Mouse (Mus musculus) G1E (cell line): Measurements from ENCODE around the gene Pisd. TPM values are rescaled to one million over a fixed set of nuclear protein-coding genes. Genes with fewer than 3 reads are reported as not detected.

Experiments used
- ATAC-seq: 2 replicates; pipeline ENCODE4 v1.8.0; 2016; ENCODE audit warnings: mild to moderate bottlenecking; ENCODE audit not compliant: insufficient number of reproducible peaks, poor library complexity, low FRiP score, severe bottlenecking; ENCODE audit errors: extremely low read depth
- DNase-seq: peaks from one replicate; pipeline ENCODE4 v3.0.0; 2012; ENCODE audit warnings: low spot score
- H3K27me3 ChIP-seq: 2 replicates; pipeline ENCODE4 v1.6.1; 2012; ENCODE audit warnings: mild to moderate bottlenecking, low read length, inconsistent platforms; ENCODE audit not compliant: insufficient read depth
- H3K36me3 ChIP-seq: replicated peaks from 2 replicates; pipeline ENCODE3; 2012; ENCODE audit warnings: mild to moderate bottlenecking, inconsistent platforms
- H3K4me1 ChIP-seq: 2 replicates; pipeline ENCODE4 v1.6.1; 2012; ENCODE audit warnings: low read depth, low read length, inconsistent platforms, mixed read lengths; ENCODE audit not compliant: insufficient read depth
- H3K4me3 ChIP-seq: 2 replicates; pipeline ENCODE4 v1.5.1; 2012; ENCODE audit warnings: low read depth, mild to moderate bottlenecking, inconsistent platforms, low read length, moderate library complexity, mixed read lengths
- H3K9me3 ChIP-seq: replicated peaks from 2 replicates; pipeline ENCODE4 v1.6.1; 2012; ENCODE audit warnings: inconsistent platforms
- CTCF ChIP-seq: IDR thresholded peaks from 2 replicates; pipeline ENCODE4 v1.5.1; 2012; ENCODE audit warnings: low read depth, low read length, inconsistent platforms, mixed read lengths
- GATA1 ChIP-seq: IDR thresholded peaks from 2 replicates; pipeline ENCODE4 v1.6.1; 2012; ENCODE audit warnings: borderline replicate concordance, low read length, inconsistent platforms, mixed read lengths
- GATA2 ChIP-seq: IDR thresholded peaks from 2 replicates; pipeline ENCODE4 v1.6.1; 2012; ENCODE audit warnings: low read depth, low read length, inconsistent platforms, borderline replicate concordance
- POLR2AphosphoS5 ChIP-seq: IDR thresholded peaks from 2 replicates; pipeline ENCODE4 v1.6.1; 2012; ENCODE audit warnings: low read depth, low read length, inconsistent platforms; ENCODE audit not compliant: insufficient replicate concordance
- TAL1 ChIP-seq: conservative IDR thresholded peaks from 2 replicates; pipeline ENCODE4 v1.6.1; 2012; ENCODE audit warnings: low read depth, low read length, inconsistent platforms, mixed read lengths
- polyA plus RNA-seq: library from polyadenylated mRNA; stranded (reverse); fragments of >175 nt; gene quantifications from 2 replicates; pipeline ENCODE4 v1.2.3, GENCODE M21; 2012
- total RNA-seq, 2 experiments: library from RNA; stranded (forward) in 1 of 2; stranded (reverse) in 1 of 2; fragments of 200-1000 nt in 1 of 2; fragments of >200 nt in 1 of 2; fragmentation: Nextera tagmentation in 1 of 2; gene quantifications; 2 replicates each; pipeline ENCODE4 v1.2.3; 2014 to 2017

Gene Pisd
- total and polyA plus RNA-seq, 3 experiments: 19.1 to 24.2 (median 20.9) TPM

DNA sequence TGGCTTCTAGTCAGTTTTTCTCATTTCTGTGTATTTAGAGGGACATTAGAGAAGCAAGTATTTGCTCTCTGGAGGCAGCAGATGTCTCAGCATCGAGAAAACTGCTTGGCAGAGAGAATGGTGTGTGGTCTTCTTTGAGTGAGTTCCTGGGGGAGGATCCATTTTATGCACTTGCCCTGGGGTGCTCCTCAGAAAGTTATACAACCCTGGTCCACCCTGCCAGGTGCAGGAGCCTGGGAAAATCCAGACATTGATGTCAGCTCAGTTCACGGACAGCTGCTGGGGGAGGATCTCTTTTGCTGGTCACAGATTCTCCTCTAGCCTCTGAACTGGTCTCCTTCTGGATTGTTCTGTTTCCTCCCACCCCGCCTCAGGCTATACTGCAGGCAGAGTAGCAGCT lies 64.1 kb downstream of the Pisd start:
- H3K4me3 ChIP-seq: no peak overlapping the region
- H3K36me3 ChIP-seq: no peaks in the 10 kb centered on the region
- H3K27me3 ChIP-seq: peaks cover 30% of the 10 kb centered on the region
- H3K9me3 ChIP-seq: no peaks in the 10 kb centered on the region
- ATAC-seq (no peak), DNase-seq (no peak)
- TF ChIP-seq POLR2AphosphoS5: no peak
- no peak for TF ChIP-seq CTCF
- TF ChIP-seq GATA1: no peak
- no peak for TF ChIP-seq TAL1
- TF ChIP-seq GATA2: no peak
- peaks cover 6% of the 10 kb centered on the region for H3K4me1 ChIP-seq

DNA sequence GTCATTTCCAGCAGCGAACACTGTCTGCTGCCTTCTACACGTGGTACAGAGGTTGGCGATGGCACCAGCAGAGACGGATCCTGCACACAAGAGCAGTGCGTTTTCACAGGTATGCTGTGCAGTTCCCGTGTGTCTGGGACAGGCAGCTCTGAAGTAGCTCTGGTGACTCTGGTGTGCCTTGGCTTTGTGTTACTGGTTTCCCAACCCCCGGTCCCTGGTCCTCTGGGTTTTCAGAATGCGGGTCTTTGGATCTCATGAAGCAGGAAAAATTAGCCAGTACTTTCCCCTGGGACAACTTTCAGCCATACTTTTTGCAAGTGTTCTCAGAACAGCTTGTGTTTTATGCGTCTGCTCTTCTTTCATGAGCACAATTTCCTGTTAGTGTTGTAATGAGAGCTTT lies 65.0 kb downstream of the Pisd start:
- peaks cover 30% of the 10 kb centered on the region for H3K27me3 ChIP-seq
- H3K36me3 ChIP-seq: no peaks in the 10 kb centered on the region
- H3K4me1 ChIP-seq: peaks cover 6% of the 10 kb centered on the region
- H3K4me3 ChIP-seq: no peak overlapping the region
- no peaks in the 10 kb centered on the region for H3K9me3 ChIP-seq
- DNase-seq: no peak
- ATAC-seq: no peak
- TF ChIP-seq GATA1: no peak
- no peak for TF ChIP-seq GATA2
- TF ChIP-seq TAL1: no peak
- no peak for TF ChIP-seq CTCF

- no peaks in the 10 kb centered on the region for H3K9me3 ChIP-seq
- TF ChIP-seq POLR2AphosphoS5: no peak
- no peak for TF ChIP-seq CTCF
- TF ChIP-seq GATA1: no peak
- TF ChIP-seq TAL1: no peak
- TF ChIP-seq GATA2: no peak
- DNase-seq (no peak), ATAC-seq (no peak)
- H3K4me3 ChIP-seq: no peak overlapping the region
- peaks cover 30% of the 10 kb centered on the region for H3K27me3 ChIP-seq
- H3K36me3 ChIP-seq: no peaks in the 10 kb centered on the region
- H3K4me1 ChIP-seq: peaks cover 3% of the 10 kb centered on the region
These were observed 66.5 kb downstream of the Pisd start for GRCm38 (mm10) chr5:32718916-32719315.

DNA sequence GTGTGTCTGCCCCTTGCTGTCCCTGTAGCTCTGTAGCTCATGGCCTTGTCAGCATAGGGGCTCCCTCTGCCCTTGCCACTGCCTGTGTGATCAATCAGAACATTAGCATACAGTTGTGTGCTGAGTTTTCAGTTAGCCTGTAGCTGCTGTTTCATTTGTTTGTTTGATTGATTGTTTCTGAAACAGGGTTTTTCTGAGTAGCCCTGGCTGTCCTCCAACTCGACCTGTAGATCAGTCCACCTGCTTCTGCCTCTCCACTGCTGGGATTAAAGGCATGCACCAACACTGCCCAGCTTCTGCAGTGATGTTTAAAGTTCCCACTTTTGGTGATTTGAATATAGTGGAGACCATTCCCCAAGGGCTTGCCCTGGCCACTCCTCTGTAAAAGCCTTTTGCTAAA lies 67.7 kb downstream of the Pisd start:
- ATAC-seq (no peak), DNase-seq (no peak)
- H3K4me1 ChIP-seq: peaks cover 8% of the 10 kb centered on the region
- H3K9me3 ChIP-seq: no peaks in the 10 kb centered on the region
- no peak overlapping the region for H3K4me3 ChIP-seq
- no peak for TF ChIP-seq POLR2AphosphoS5
- no peak for TF ChIP-seq GATA2
- no peak for TF ChIP-seq GATA1
- no peak for TF ChIP-seq TAL1
- TF ChIP-seq CTCF: no peak
- H3K36me3 ChIP-seq: no peaks in the 10 kb centered on the region
- H3K27me3 ChIP-seq: peaks cover 30% of the 10 kb centered on the region

DNA sequence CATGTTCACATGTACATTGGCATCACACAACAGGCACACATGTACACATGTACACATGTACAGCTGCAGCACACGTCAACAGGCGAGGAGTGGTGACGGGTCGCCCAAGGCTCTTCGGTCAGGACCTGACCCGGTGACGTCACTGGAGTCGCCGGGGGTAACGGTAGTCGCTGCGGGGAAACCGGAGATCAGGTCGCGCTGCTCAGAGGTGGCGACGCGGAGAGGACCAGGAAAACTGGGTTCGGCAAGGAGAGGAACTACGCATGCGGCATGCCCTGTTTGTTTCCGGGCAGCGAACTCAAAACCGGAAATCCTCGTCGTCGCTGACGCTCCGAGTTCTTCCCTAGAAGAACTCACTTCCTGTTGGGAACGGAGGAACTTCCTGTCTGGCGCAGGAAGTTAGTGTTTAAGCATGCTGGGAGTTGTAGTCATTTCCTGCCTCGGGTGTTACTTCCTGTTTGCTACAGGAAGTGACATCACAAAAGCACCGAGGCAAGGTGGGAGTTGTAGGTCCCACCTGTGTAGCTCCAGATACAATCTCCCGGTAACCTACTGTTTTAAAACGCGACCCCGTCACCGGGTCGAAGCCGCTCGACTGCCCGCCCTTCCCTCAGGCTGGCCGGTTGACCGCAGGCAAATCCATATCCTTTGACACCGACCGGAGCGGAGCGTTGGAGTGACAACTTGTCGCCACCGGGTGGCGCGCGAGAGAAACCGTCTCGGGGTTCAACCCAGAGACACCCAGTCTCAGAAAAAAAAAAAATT lies 71.6 kb downstream of the Pisd start:
- ATAC-seq (peak; percentile 96), DNase-seq (peak; percentile 70)
- Histone ChIP-seq H3K9me3 (no peaks in the 10 kb centered on the region), H3K4me1 (peaks cover 16% of the 10 kb centered on the region), H3K27me3 (peaks cover 14% of the 10 kb centered on the region), H3K36me3 (no peaks in the 10 kb centered on the region), H3K4me3 (peak overlapping the region; percentile 75)
- peak; percentile 88 for TF ChIP-seq POLR2AphosphoS5
- no peak for TF ChIP-seq GATA2
- TF ChIP-seq CTCF: peak; percentile 25; the same call in 1 of the 2 replicates
- TF ChIP-seq TAL1: no peak
- no peak for TF ChIP-seq GATA1

DNA sequence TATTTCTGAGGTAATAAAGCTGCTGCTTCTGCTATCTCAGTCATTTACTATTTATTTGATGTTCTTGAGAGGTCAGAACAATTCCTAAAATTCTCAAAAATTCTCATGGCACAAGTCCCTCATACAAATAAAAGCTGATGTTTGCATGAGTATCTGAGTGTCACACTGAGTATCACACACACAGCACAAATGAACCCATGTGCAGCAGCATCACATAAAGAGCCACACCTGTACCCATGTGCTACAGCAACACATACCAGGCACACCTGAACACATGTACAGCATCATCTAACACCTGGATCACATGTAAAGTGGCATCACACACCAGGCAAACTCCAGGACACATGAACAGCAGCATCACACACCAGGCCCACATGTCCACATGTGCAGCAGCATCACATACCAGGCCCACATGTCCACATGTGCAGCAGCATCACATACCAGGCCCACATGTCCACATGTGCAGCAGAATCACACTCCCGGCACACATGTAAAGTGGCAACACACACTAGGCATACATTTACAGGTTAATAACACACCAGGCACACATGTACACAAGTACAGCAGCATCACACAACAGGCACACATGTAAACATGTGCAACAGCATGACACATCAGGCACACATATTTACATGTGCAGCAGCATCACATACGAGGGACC lies 72.3 kb downstream of the Pisd start:
- peak overlapping the region; percentile 75 for H3K4me3 ChIP-seq
- ATAC-seq (no peak), DNase-seq (no peak)
- no peaks in the 10 kb centered on the region for H3K36me3 ChIP-seq
- no peak for TF ChIP-seq CTCF
- no peak for TF ChIP-seq GATA1
- no peak for TF ChIP-seq GATA2
- TF ChIP-seq TAL1: no peak
- no peak for TF ChIP-seq POLR2AphosphoS5
- no peaks in the 10 kb centered on the region for H3K9me3 ChIP-seq
- H3K27me3 ChIP-seq: peaks cover 14% of the 10 kb centered on the region
- H3K4me1 ChIP-seq: peaks cover 22% of the 10 kb centered on the region
